Mouse (Mus musculus): ENCODE data around the gene Slc9a3r2.
"Not testable (repeated sequence)": the region's sequence is repeated elsewhere in the genome, so short reads cannot be mapped to it uniquely, and the experiment has no call there.

Gene Slc9a3r2

GRCm38 (mm10) chr17:24650070-24650616, at the start of gene Slc9a3r2:
Gene Slc9a3r2, minus strand, starts transcription at chr17:24650327.
- DNase-seq, result peak; percentile 73 to 85

GRCm38 (mm10) chr17:24699473-24699872, 49.3 kb upstream of the Slc9a3r2 start:
- peak in 1 of 2 experiments; percentile 34 for DNase-seq

GRCm38 (mm10) chr17:24698715-24699114, 48.6 kb upstream of the Slc9a3r2 start:
- DNase-seq, result no peak

- peak in 1 of 2 experiments; percentile 52 for DNase-seq
Observed at GRCm38 (mm10) chr17:24697985-24698384, 47.9 kb upstream of the Slc9a3r2 start.

GRCm38 (mm10) chr17:24696011-24696697, 46.0 kb upstream of the Slc9a3r2 start, which contains the start of the genes Gfer and Noxo1:
Gene Gfer, minus strand, starts transcription at chr17:24696156.
Gene Noxo1, plus strand, starts transcription at chr17:24696234.
- DNase-seq, result peak; percentile 88 to 95

GRCm38 (mm10) chr17:24695326-24696010, 45.3 kb upstream of the Slc9a3r2 start:
- peak in 1 of 2 experiments; percentile 28 for DNase-seq

GRCm38 (mm10) chr17:24692385-24692784, 42.3 kb upstream of the Slc9a3r2 start:
- no peak for DNase-seq

GRCm38 (mm10) chr17:24689251-24690081, 39.3 kb upstream of the Slc9a3r2 start, which contains the start of gene Syngr3:
Gene Syngr3, minus strand, starts transcription at chr17:24689955.
- no peak for DNase-seq

- DNase-seq, result no peak
Observed at GRCm38 (mm10) chr17:24687599-24687998, 37.5 kb upstream of the Slc9a3r2 start.

GRCm38 (mm10) chr17:24687146-24687595, 37.0 kb upstream of the Slc9a3r2 start:
- peak; percentile 76 to 81 for DNase-seq

GRCm38 (mm10) chr17:24686514-24686913, 36.4 kb upstream of the Slc9a3r2 start:
- DNase-seq, result peak; percentile 71 to 72

- no peak for DNase-seq
Observed at GRCm38 (mm10) chr17:24677500-24678080, 27.5 kb upstream of the Slc9a3r2 start.

- no peak for DNase-seq
Observed at GRCm38 (mm10) chr17:24676877-24677276, 26.8 kb upstream of the Slc9a3r2 start.

GRCm38 (mm10) chr17:24676187-24676586, 26.1 kb upstream of the Slc9a3r2 start:
- DNase-seq, result peak; percentile 70 to 82

GRCm38 (mm10) chr17:24674277-24674676, 24.1 kb upstream of the Slc9a3r2 start:
- no peak for DNase-seq

- peak; percentile 62 to 87 for DNase-seq
Observed at GRCm38 (mm10) chr17:24672141-24672540, 22.0 kb upstream of the Slc9a3r2 start.

GRCm38 (mm10) chr17:24671346-24671745, 21.2 kb upstream of the Slc9a3r2 start:
- no peak for DNase-seq

GRCm38 (mm10) chr17:24670246-24670844, 20.2 kb upstream of the Slc9a3r2 start:
- DNase-seq, result no peak

- DNase-seq, result peak; percentile 97
Observed at GRCm38 (mm10) chr17:24669545-24670245, 19.6 kb upstream of the Slc9a3r2 start, which contains the start of gene Zfp598. Gene Zfp598, plus strand, starts transcription at chr17:24669687.

GRCm38 (mm10) chr17:24669214-24669544, 19.1 kb upstream of the Slc9a3r2 start:
- DNase-seq, result not testable (repeated sequence)

GRCm38 (mm10) chr17:24667416-24667815, 17.3 kb upstream of the Slc9a3r2 start:
- DNase-seq, result peak; percentile 82 to 86
